Mouse (Mus musculus): ENCODE measurements around the gene Casc4.

DNA sequence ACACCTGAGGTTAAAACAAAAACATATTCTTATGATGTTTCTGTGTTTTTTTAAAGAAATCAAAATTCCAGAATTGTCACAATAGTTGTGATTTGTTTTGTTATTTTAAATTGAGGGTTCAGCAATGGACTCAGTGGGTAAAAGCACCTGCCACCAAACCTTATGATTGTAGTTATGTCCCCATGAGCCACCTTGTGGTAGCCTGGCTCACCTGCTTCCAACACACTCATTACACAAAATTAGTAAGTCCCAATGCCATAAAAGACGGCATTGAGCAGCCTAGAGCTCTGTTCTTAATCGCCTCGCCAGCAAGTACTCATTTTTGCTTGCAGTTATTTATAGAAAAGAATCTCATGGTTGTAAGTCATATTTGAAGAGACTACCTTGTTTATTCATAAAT is 43.2 kb downstream of the Casc4 start:
- TF ChIP-seq CTCF (conservative IDR thresholded peaks at IDR 0.05; ENCODE audit: low read length) = 0 out of 2 replicates have a peak, but pooled peaks have one; percentile 6
- no peak for TF ChIP-seq POU5F1 (IDR thresholded peaks at IDR 0.05; ENCODE audit: borderline replicate concordance, low read length)
- no peak for TF ChIP-seq NANOG (IDR thresholded peaks at IDR 0.05; ENCODE audit: borderline replicate concordance, low read length)

All from E14TG2a.4 (cell line).